Mouse (Mus musculus) adrenal gland, postnatal 25 days (tissue): Measurements from ENCODE around the gene H2al1g. TPM values are rescaled to one million over a fixed set of nuclear protein-coding genes. Genes with fewer than 3 reads are reported as not detected.

Experiments
- total RNA-seq: library from RNA; stranded (reverse); gene quantifications from 2 replicates; pipeline ENCODE4 v1.2.3, GENCODE M21; 2021

H2al1g gene
- total RNA-seq, 1 experiment from 2014 or later: not detected

Other genes starting within 250 kb of the H2al1g start
- gene H2al1a, start 19.0 kb upstream of the H2al1g start, total RNA-seq: not detected in 2 replicates
- gene H2al1b, start 15.8 kb upstream of the H2al1g start, total RNA-seq: not detected in 2 replicates
- not detected in 2 replicates for gene H2al1c, start 12.6 kb upstream of the H2al1g start, total RNA-seq
- gene H2al1d, start 9.4 kb upstream of the H2al1g start, total RNA-seq: not detected in 2 replicates
- not detected in 2 replicates for gene H2al1e, start 6.3 kb upstream of the H2al1g start, total RNA-seq
- gene H2al1f, start 3.1 kb upstream of the H2al1g start, total RNA-seq: not detected in 2 replicates
- gene H2al1h, start 3.2 kb downstream of the H2al1g start, total RNA-seq: not detected in 2 replicates
- gene H2al1i, start 6.4 kb downstream of the H2al1g start, total RNA-seq: not detected in 2 replicates
- not detected in 2 replicates for gene H2al1j, start 9.6 kb downstream of the H2al1g start, total RNA-seq